Mouse (Mus musculus) layer of hippocampus, postnatal 10 days (tissue): ENCODE measurements at regions not wholly inside any gene's neighbourhood (a gene's known extent, or its start where the extent isn't known, plus 50 kb on each side); places are given as distances from the start of the nearest gene placed in this dataset.
A peak's percentile ranks its signal among the peaks of the same experiment; 100 is the strongest.

Experiments
- DNase-seq, 2 experiments: peaks; one replicate each; pipeline ENCODE4 v3.0.0; 2021; ENCODE audit warnings: low spot score in 2 of 2

DNA sequence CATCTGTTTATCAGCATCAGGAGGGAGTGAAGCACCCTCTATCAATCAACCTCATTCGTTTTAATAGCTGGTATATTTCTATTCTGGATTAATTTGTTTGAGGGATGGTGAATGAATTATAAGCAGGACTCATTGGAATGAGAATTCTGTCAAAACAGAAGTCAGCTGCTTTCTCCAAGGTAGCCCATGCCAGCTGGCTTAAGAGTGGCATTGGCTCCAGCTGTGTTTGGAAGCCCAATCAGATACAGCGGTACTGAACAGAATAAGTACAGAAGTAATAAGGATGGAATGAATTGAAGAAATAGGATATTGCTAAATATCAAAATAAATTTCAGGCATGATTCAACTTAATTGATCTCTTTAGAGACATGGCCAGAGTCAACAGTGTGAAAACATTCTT is 1292.2 kb upstream of the G6pd2 start:
- DNase-seq = peak; percentile 52 to 61
